Mouse (Mus musculus) adrenal gland, adult 8-10 months (tissue): ENCODE measurements around the gene Lrrc1. TPM values are rescaled to one million over a fixed set of nuclear protein-coding genes. Genes with fewer than 3 reads are reported as not detected.

Source experiments
- DNase-seq: peaks from one replicate; pipeline ENCODE4 v3.0.0; 2022
- total RNA-seq, 4 experiments: library from RNA; stranded (reverse); gene quantifications; 2 replicates each; pipeline ENCODE4 v1.2.4; 2022

The Lrrc1 gene
- total RNA-seq, 4 experiments from 2014 or later, result 9.1 to 20.4 (median 14.8) TPM

DNA sequence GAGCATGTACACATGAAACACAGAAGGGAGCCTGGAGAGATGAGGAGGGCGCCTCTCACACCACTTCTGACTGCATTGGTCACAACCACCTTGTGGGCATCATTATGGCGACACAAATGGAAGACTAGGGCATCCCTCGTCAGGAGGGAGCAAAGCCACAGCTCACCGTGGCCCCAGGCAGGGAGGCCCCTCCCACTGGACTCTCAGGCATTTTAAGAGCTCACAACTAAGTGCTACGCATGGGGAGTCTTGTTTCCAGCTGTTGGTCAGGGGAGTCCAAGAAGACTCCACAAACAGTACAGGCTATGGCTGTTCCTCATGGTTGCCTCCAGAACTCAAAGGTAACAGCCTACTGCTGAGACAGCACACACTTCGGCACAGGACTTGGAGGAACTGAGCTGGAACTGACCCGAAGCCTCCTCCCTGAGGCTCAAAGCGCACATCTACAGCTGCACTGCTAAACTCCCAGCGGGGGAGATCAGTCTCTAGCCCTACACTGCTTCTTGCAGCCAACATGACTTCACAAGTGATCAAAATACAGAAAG lies 83.2 kb downstream of the Lrrc1 start:
- DNase-seq, result no peak

DNA sequence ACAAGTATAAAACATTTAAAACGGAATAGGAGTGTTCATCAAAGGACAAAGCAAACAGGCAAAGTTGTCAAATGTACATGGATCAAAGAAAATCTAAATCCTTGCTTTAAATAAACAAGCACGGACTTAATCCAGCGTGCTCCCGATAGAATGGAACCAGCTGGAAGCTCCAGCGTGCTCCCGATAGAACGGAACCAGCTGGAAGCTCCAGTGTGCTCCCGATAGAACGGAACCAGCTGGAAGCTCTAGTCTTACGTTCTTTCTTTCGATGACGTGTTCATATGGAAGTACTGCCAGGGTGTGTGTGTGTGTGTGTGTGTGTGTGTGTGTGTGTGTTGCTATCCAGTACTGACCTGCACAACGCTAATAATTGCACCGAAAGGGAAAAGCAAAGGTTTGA lies 84.3 kb downstream of the Lrrc1 start:
- no peak for DNase-seq

DNA sequence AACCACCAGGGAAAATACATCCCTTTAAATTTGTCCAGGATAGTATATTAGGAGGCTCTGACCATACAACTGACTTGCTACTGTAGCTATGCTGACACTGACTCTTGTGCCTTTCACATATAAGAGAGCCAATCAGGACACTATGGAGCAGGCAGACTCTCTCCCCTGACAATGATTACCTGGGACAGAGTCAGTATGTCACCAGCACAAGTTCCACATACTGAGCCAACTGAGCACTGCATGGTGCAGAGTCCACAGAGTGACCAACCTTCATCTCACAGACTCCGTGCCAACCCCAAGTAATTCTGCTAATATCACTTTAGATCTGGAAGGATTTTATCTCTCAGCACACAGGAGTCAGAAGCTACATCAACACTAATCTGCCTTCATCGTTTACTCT lies 85.3 kb downstream of the Lrrc1 start:
- DNase-seq, result no peak

DNA sequence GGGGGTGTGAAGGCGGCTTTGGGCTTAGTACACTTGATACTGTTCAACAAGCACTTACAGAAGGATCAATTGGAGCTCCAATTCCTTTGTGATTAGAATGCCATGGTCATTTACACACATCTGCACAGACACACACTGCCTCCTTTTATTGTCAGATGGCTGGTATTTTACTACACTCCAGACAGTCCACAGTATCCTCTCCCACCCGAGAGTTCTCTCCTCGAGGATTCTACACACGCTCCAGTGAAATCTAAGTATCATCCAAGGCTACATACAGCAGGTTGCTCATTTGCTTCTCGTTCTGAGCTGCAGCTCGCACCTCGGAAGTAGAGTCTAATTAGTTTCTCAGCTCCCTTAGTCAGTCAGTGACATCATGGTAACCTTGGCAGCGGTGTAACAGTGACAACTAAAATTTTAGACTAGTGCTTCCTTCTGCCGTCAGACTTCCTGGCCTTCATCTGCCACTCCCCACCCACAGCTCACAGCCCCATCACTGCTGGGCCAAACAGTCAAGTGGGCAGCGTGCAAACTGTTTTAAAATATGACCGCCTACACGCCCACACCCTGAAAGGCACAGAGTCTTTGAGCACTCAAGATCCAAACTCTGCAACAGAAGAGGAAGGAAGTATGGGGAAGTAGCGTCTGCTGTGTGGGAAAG lies 88.4 kb downstream of the Lrrc1 start:
- DNase-seq, result no peak

DNA sequence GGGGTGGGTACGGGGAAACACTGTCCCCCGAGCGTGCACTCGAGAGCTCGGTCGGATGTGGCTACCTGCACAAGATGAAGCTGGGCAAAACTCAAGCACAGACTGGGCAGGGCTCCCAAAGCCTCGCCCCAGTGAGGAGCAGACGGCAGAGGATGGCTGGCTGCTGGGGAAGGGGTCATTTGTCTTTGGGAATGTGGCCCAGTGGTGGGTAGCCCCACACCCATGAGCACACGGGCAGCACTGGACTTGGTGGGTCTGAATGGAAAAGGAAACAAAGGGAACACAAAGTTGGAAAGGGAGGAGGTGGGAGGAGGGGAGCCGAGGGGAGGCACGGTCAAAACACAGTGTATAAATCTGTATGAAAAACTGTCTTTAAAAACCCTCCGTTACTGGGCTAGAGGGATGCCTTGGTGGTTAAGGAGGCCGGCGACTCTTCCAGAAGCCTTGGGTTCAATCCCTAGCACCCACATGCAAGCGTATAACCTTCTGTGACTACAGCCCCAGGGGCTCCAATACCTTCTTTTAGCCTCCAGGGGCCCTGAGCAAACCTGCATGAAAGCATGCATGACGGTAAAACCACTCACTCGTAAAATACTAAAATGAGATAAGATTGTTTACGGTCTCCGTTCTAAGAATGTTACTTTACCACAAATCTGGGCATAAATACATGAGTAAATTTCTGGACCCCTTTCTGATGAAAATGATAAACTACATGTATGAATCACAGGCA lies 89.1 kb downstream of the Lrrc1 start:
- DNase-seq, result no peak

DNA sequence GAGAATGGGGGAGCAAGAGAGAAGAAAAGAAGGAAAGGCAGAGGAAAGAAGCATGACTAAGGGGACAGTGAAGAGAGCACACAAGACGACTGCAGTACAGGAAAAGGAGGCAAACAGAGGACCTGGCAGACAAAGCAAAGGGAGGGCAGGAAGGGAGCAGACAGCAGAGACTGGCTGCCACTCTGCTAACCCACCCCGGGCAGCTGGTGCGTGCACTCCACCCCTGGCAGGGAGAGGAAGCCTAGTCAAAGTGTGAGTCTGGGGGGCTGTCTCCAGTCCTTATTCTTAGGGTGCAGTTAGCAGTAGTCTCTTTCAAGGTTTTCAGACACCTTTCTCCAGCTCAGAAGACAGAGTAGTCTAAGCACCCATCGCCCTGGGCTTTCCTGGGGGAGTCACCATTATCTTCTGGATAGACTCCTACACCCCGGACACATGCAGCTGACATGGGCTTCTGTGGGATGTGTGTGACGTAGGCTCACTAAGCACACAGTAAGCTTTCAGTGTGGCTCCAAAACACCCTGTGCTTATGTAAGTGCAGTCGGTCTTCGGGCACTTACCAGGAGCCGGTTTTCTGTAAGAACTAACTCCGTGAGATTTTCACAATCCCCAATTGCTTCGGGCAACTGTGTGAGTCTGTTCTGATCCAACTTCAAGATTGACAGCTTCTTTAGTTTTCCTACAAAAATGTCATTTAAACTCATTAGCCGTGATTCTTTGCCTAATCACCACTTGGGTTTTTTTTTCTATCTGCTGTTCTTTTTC lies 92.4 kb downstream of the Lrrc1 start:
- DNase-seq, result no peak

DNA sequence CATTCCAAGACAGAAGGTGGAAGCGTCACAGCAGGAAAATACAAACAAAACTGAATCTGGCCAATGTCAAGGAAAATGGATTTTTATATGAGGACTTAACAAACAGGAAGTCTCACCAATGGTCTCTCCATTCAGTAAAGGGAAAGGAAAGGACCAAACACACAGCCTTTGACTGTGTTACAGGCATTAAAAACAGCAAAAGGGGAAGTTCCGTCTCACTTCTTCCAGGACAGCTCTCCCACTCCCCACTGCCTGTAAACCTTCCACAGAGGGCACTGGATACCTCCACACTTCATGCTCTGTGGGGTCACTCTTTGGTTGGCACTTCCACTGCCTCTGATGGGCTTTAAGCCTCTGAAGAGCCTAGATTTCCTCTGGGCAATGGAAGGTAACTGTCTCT lies 94.2 kb downstream of the Lrrc1 start:
- no peak for DNase-seq

DNA sequence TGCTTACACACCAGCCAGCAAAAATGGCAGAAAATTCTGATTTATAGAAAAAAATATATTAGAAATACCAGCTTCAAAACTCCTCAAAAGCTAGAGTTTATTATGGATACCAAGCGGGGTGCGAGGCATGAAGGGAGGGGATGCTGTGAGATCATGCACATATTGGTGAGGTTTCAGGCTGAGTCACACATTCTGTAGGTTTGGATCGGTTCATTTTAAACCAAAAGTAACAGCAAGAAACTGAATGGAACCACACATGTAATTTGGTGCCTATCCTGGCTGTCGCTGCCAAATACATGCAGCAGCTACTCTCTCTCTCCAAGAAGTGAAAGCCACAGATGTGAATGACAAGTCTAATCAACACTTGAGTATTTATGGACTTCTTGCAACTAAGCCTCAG lies 99.8 kb downstream of the Lrrc1 start:
- no peak for DNase-seq

DNA sequence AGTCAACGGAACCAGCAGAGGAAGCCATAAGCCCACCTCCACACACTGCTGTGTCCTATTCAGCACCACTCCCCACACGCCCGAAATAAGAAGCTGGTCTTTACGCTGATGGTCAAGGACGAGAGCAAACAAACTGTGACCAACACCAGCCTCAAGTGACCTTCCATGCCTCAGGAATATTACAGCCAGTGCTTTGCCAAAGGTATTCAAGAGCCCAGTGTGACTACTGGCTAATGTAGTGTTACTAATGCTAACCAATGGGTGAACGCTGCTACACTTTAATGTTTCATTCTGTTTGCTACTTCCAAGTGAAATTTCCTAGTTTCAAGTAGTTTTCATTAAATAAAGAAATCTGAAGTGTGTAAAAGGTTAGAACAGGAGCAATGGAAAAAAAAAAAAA lies 105.3 kb downstream of the Lrrc1 start:
- no peak for DNase-seq

DNA sequence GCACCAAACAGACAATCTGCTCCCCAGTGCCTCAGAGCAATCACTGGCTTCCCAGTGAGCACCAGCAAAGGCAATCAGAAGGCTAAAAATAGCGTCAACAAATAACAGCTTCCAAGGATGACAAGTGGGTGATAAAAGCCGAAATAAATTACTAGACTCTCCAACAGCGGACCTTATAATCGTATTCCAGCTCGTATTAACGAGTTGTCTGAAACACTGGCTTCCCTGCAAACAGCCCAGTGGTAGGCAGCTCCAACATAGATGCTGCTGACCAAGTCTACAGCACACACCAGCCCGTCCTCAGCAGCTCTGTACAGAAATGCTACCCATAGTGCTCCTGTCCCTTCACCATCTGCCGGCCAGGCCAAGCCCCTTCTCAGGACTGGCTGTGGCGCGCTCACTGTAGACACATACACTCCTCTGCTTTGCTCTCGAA lies 105.8 kb downstream of the Lrrc1 start:
- DNase-seq, result no peak

DNA sequence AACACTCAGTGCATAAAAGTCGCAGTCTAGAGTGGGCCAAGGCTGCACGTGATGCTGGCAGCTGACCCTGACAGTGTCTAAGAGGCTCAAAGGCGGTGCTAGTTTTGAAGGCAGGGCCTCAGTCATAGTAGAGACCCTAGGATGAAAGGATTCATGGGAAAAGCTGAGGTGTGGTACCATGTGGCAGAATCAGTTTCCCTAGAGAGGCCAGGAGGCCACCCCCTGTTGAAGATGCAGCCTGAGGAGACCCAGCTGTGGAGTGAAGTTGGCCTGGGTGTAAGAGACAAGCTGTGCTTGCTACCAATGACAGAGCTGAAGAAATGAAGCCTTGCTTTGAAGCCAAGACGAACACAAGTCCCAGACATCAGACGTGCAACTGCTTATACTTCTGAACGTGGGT lies 107.5 kb downstream of the Lrrc1 start:
- DNase-seq, result no peak

DNA sequence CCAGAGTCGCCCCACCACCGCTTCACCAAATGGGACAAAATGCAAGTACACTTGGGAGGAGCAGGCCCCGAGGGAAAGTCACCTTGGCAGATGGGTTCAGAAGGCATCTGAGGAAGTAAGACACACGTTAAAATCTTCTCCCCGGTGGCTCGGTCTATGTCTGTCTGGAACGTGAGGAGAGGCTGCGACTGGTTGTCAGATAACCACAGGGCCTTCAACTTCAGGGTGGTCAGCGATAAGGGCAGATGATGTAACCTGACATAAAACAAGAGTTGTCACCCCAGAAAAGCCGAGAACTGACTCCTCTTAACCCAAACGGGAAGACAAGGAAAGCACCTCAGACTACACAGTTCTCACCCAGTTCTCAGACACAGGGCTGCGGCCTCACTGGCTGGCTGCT lies 109.7 kb downstream of the Lrrc1 start:
- no peak for DNase-seq

DNA sequence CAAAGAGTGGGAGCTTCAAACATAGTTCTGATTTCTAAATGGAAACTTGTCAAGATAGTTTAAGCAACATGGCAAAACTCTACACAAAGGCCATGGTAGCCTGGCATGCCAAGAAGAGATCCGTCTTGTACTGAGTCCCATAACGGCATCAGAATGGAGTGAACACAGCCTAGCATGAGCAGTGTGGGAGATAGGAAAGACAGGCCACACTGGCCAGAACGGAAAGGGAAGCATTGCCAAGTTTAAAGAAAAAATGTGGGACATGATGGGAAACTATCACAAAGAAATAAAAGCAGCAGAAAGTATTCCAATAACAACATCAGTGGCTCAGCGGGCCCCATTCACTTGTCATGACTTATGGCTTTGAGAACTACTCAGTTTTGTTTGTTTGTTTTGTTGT lies 111.2 kb downstream of the Lrrc1 start:
- DNase-seq, result no peak

DNA sequence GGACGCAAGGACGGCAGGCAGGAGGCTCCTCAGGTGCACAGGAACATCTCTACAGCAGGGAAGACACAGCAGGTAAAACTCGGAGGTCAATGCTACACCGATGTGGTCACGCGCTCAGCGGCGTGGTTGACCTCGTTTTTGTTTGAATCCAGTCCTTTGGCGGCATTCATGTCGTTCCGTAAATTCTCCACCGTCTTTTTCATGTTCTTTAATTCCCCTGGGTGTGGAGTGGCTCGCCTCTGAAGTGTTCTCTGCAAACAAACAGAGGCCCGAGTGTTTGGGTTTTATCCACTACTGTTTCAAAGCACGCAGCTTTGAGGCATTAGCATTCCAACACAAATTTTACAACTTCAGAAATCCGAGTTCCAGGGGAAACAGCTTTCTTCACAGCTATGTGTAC lies 112.6 kb downstream of the Lrrc1 start:
- no peak for DNase-seq

DNA sequence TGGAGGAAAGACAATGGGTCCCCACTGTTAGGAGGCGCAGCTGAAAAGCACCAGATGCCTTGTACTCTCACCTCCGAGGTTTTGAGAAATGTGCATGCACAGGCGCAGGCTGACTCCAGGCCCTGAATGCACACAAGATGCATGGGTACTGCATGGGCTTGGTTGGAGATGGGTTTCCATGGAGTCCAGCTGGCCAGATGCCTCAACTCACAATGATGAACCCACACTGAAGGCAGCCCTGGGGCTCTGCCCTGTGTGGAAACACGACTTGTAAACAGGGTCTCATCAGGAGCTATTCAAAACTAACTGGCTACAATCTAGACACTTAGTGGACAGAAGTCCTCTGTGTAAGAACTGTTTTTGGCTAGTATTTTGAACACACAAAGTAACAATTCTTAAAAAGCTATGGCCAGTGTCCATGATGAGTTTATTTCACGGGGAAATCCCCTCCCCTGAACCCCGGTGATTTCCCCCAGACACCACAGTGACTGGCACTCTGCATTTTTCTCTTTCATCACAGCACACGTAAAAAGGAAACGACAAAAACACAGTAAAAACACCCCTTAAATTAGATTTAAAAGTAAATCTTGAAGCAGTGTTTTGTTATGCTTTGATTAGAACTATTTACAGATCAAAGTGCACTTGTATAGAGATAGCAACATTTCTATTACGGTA lies 114.1 kb downstream of the Lrrc1 start:
- no peak for DNase-seq

DNA sequence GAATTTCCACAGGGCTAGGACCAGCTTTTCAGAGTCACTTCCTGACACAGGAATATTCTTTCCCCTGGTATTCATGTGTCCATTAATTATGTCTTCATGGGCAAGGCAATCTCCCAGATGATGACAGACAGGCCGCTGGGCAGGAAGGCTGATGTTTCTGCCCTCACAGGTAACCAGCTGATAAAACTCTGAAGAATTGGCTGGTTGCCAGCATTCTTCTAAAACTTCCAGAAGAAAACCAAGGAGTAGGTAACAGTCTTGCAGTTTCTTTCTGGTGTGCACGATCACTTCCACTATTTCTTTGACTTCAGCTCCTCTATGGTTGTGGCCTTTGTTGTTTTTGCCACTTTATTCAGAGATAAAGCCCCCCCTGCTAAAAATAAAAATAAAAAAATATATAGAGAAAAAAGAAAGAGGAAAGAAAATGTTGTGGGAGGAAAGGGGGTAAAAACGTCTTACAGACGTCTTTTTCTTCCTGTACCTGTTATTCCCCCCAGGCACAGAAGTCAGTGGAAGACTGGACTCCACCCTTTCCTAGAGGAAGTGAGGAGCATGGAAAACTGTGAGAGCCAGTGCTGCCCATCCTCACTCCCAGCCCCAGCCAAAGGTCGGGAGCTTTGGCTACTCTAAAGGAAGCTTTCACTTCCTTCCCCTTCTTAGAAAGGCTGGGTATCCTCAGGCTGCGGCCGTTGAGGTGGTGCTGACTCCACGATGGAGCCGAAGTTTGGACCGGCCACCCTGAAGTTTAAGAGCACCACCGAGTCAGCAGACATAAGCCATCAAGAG lies 115.2 kb downstream of the Lrrc1 start:
- DNase-seq, result no peak

DNA sequence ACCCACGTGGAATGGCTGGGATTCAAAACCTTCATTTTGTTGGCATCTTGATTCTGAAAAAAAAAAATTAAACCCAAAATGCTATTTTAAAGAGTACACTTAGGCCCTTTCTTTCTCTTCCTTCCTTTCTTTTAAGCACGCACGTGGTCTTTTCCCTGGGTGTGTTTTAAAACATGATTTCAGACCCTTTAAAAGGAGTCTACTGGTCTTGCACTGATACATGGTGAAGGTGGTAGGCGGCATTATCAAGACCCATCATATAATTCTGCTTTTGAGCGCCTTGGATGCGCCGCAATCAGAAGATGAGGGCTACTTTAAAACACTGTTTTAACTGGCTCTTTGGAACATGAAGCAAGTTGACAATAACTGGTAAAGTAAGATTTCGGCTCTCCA lies 115.9 kb downstream of the Lrrc1 start:
- DNase-seq, result no peak

DNA sequence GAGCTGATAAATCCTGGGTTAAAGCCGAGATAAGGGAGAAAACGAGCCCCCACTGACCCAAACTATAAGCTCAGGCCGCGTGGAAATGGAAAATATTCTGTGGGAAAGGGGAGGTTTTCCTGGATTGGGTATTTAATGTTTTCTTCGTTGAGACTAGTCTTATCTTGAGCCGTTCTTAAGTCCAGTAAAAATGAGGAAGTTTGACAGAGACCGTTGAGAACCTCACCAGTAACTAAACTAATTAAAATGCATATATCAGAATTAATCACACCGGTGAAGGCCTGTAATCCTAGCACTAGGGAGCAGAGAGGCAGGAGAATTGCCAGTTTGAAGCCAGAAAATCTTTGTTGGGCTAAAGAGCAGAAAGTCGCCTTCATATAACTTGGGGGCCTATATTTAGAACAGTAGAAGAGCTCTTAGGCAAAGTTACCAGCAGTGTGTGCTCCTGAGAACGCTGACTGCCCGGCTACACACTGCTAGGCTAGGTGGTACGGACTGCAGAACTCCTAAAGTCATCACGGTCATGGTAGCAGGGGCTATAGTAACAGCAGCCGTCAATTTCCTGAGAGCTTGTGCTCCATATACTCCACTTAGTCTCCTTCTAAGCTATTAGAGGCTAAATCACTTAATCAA lies 116.4 kb downstream of the Lrrc1 start:
- DNase-seq, result no peak

DNA sequence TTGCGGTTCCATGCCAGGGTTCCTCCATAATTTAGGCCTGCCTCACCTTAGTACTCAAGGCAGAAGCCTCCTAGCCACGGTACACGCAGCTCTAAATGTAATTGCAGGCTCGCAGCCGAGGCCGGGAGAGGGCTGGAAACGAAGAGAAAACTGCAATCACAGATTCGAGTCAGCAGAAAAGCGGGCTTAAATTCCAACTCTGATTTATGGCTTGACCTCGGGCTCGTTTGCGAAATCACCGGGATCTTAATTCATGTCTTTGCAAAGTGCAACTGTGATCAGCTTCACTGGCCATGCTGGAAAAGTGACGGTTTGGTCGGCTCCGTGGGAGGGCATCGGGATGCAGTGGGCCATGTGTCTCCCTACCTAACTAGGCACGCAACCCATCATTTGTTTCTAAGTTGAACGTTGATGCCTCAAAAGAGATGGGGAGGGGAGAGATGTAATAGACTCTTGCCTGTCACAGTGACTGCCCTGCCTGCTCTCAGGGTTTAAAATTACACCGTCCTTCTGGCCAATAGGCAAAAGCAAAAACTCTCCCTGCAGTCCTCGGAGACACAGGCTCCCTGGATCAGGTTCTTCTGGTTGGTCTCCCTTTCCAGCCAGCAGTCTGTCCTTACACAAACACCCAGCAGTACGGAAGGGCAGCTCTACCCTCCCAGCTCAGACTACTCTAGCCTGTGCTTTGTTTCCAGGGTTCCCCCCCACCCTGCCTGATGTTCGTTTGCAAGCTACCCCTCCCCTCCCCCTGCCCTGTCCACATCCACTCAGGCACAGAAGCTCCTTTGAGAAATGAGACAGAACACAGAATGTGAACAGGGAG lies 117.2 kb downstream of the Lrrc1 start:
- peak; percentile 74 for DNase-seq

DNA sequence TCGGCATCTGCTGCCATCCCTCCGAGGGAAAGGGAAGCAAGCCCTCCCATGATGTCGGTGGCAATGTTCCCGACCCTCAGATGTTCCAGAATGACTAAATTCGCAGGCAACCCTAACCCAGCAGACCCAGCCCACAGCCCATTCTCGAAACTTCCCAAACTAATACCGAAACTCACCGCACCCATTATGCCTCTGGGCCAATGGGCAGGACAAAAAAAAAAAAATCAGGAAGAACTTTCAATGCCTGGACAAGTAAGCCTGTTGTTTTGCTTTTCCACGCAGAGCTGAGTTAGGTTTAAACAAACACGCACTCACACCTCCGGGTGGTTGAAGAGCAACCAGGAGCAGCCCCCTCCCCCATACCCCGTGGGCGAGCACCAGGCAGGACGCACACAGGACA lies 118.6 kb downstream of the Lrrc1 start:
- no peak for DNase-seq

DNA sequence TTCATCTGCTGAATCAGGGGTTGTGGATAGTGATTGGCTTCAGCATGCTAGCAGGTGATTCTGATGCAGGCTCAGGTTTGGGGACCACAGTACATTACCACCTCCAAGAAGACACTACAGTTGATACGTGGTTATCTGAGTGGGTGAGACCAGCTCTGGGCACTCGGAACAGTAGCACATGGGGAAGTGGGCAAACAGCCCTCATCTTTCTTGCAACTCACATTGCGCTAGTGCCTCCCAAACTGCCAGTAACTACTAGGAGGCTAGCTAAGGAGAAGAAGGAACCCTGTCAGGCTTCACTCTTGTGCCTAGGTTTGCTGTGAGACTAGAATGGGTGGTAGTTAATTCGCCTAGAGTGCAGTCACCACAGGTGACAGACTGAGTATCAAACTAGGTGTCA lies 119.1 kb downstream of the Lrrc1 start:
- no peak for DNase-seq
